Mouse (Mus musculus): ENCODE data around the gene Rab43. TPM values are rescaled to one million over a fixed set of nuclear protein-coding genes. Genes with fewer than 3 reads are reported as not detected.

The Rab43 gene
- polyA plus RNA-seq, 1 experiment from 2014 or later, result 25.5 TPM

GRCm38 (mm10) chr6:87850155-87850899 is 38.4 kb upstream of the Rab43 start:
- H3K4me3 ChIP-seq (ENCODE audit: low read depth, low read length), result peak overlapping the region; percentile 99
- under 1% methylated on average over 68 of the region's 73 CpGs for WGBS
- peak; percentile 66 for ATAC-seq
- no peaks in the 10 kb centered on the region for H3K9me3 ChIP-seq (ENCODE audit: control insufficient read depth)
- peaks cover 7% of the 10 kb centered on the region; the same call in 1 of the 2 replicates for H3K4me1 ChIP-seq (replicated peaks; ENCODE audit: control insufficient read depth, insufficient read depth, low read length)
- TF ChIP-seq CTCF (IDR thresholded peaks at IDR 0.05; ENCODE audit: low read depth), result no peak
- H3K9ac ChIP-seq (ENCODE audit: low read depth, low read length), result peak overlapping the region; percentile 100
- peak overlapping the region; percentile 96 for H3K27ac ChIP-seq (ENCODE audit: low read depth, low read length)
- peak overlapping the region; percentile 90 for H3K4me2 ChIP-seq (replicated peaks; ENCODE audit: low read depth)
- H3K36me3 ChIP-seq (ENCODE audit: control insufficient read depth, insufficient read depth), result peaks cover 11% of the 10 kb centered on the region; the same call in 1 of the 2 replicates
- H3K27me3 ChIP-seq (replicated peaks; ENCODE audit: control insufficient read depth, insufficient read depth, low read length), result no peaks in the 10 kb centered on the region

- Histone ChIP-seq H3K36me3 (ENCODE audit: control insufficient read depth, insufficient read depth) (peaks cover 17% of the 10 kb centered on the region), H3K4me1 (replicated peaks; ENCODE audit: control insufficient read depth, insufficient read depth, low read length) (peaks cover 7% of the 10 kb centered on the region; the same call in 1 of the 2 replicates), H3K9me3 (ENCODE audit: control insufficient read depth) (no peaks in the 10 kb centered on the region), H3K4me2 (replicated peaks; ENCODE audit: low read depth) (peak overlapping the region; percentile 90), H3K27me3 (replicated peaks; ENCODE audit: control insufficient read depth, insufficient read depth, low read length) (no peaks in the 10 kb centered on the region), H3K4me3 (ENCODE audit: low read depth, low read length) (peak overlapping the region; percentile 99), H3K9ac (ENCODE audit: low read depth, low read length) (peak overlapping the region; percentile 100), H3K27ac (ENCODE audit: low read depth, low read length) (peak overlapping the region; percentile 96)
- no peak for ATAC-seq
- no peak for TF ChIP-seq CTCF (IDR thresholded peaks at IDR 0.05; ENCODE audit: low read depth)
- WGBS, result 0% methylated on average over 8 of the region's 8 CpGs
These were observed 37.8 kb upstream of the Rab43 start for GRCm38 (mm10) chr6:87849780-87850154.

GRCm38 (mm10) chr6:87846813-87847212 is 34.8 kb upstream of the Rab43 start:
- Histone ChIP-seq H3K4me2 (replicated peaks; ENCODE audit: low read depth) (no peak overlapping the region), H3K4me3 (ENCODE audit: low read depth, low read length) (no peak overlapping the region), H3K27ac (ENCODE audit: low read depth, low read length) (no peak overlapping the region), H3K9me3 (ENCODE audit: control insufficient read depth) (no peaks in the 10 kb centered on the region), H3K4me1 (replicated peaks; ENCODE audit: control insufficient read depth, insufficient read depth, low read length) (peaks cover 7% of the 10 kb centered on the region; the same call in 1 of the 2 replicates), H3K36me3 (ENCODE audit: control insufficient read depth, insufficient read depth) (peaks cover 45% of the 10 kb centered on the region), H3K27me3 (replicated peaks; ENCODE audit: control insufficient read depth, insufficient read depth, low read length) (no peaks in the 10 kb centered on the region), H3K9ac (ENCODE audit: low read depth, low read length) (no peak overlapping the region)
- no peak for ATAC-seq
- 63% methylated on average over 1 of the region's 1 CpGs for WGBS
- no peak for TF ChIP-seq CTCF (IDR thresholded peaks at IDR 0.05; ENCODE audit: low read depth)

- no peak for TF ChIP-seq CTCF (IDR thresholded peaks at IDR 0.05; ENCODE audit: low read depth)
- H3K27ac ChIP-seq (ENCODE audit: low read depth, low read length), result no peak overlapping the region
- no peak overlapping the region for H3K4me2 ChIP-seq (replicated peaks; ENCODE audit: low read depth)
- H3K9me3 ChIP-seq (ENCODE audit: control insufficient read depth), result no peaks in the 10 kb centered on the region
- ATAC-seq, result no peak
- no peaks in the 10 kb centered on the region for H3K27me3 ChIP-seq (replicated peaks; ENCODE audit: control insufficient read depth, insufficient read depth, low read length)
- no peak overlapping the region for H3K4me3 ChIP-seq (ENCODE audit: low read depth, low read length)
- H3K36me3 ChIP-seq (ENCODE audit: control insufficient read depth, insufficient read depth), result peaks cover 46% of the 10 kb centered on the region
- H3K4me1 ChIP-seq (replicated peaks; ENCODE audit: control insufficient read depth, insufficient read depth, low read length), result peaks cover 7% of the 10 kb centered on the region; the same call in 1 of the 2 replicates
- WGBS, result 92% methylated on average over 13 of the region's 13 CpGs
- H3K9ac ChIP-seq (ENCODE audit: low read depth, low read length), result no peak overlapping the region
These were observed 33.2 kb upstream of the Rab43 start for GRCm38 (mm10) chr6:87845031-87845695.

GRCm38 (mm10) chr6:87842254-87842653 is 30.3 kb upstream of the Rab43 start:
- 0 out of 2 replicates have a peak, but pooled peaks cover 3% of the 10 kb centered on the region for H3K4me1 ChIP-seq (replicated peaks; ENCODE audit: control insufficient read depth, insufficient read depth, low read length)
- TF ChIP-seq CTCF (IDR thresholded peaks at IDR 0.05; ENCODE audit: low read depth), result peak; percentile 62

GRCm38 (mm10) chr6:87841635-87842034 is 29.7 kb upstream of the Rab43 start:
- WGBS, result 73% methylated on average over 8 of the region's 8 CpGs
- 0 out of 2 replicates have a peak, but pooled peaks have one; percentile 12 for TF ChIP-seq CTCF (IDR thresholded peaks at IDR 0.05; ENCODE audit: low read depth)

More at GRCm38 (mm10) chr6:87842254-87842653, 30.3 kb upstream of the Rab43 start:
- no peak overlapping the region for H3K9ac ChIP-seq (ENCODE audit: low read depth, low read length)
- WGBS, result 24% methylated on average over 1 of the region's 1 CpGs
- no peaks in the 10 kb centered on the region for H3K27me3 ChIP-seq (replicated peaks; ENCODE audit: control insufficient read depth, insufficient read depth, low read length)
- no peak overlapping the region for H3K4me3 ChIP-seq (ENCODE audit: low read depth, low read length)
- H3K9me3 ChIP-seq (ENCODE audit: control insufficient read depth), result no peaks in the 10 kb centered on the region
- H3K4me2 ChIP-seq (replicated peaks; ENCODE audit: low read depth), result no peak overlapping the region
- no peak overlapping the region for H3K27ac ChIP-seq (ENCODE audit: low read depth, low read length)
- H3K36me3 ChIP-seq (ENCODE audit: control insufficient read depth, insufficient read depth), result peaks cover 40% of the 10 kb centered on the region
- no peak for ATAC-seq

More at GRCm38 (mm10) chr6:87841635-87842034, 29.7 kb upstream of the Rab43 start:
- H3K9me3 ChIP-seq (ENCODE audit: control insufficient read depth), result no peaks in the 10 kb centered on the region
- no peak overlapping the region for H3K9ac ChIP-seq (ENCODE audit: low read depth, low read length)
- no peak overlapping the region for H3K27ac ChIP-seq (ENCODE audit: low read depth, low read length)
- H3K4me3 ChIP-seq (ENCODE audit: low read depth, low read length), result no peak overlapping the region
- no peak for ATAC-seq
- no peak overlapping the region for H3K4me2 ChIP-seq (replicated peaks; ENCODE audit: low read depth)
- no peaks in the 10 kb centered on the region for H3K4me1 ChIP-seq (replicated peaks; ENCODE audit: control insufficient read depth, insufficient read depth, low read length)
- no peaks in the 10 kb centered on the region for H3K27me3 ChIP-seq (replicated peaks; ENCODE audit: control insufficient read depth, insufficient read depth, low read length)
- H3K36me3 ChIP-seq (ENCODE audit: control insufficient read depth, insufficient read depth), result peaks cover 40% of the 10 kb centered on the region

Data from intestine, postnatal 0 days (tissue).